Mouse (Mus musculus): Measurements from ENCODE around the gene Capn10.

Capn10 gene

DNA sequence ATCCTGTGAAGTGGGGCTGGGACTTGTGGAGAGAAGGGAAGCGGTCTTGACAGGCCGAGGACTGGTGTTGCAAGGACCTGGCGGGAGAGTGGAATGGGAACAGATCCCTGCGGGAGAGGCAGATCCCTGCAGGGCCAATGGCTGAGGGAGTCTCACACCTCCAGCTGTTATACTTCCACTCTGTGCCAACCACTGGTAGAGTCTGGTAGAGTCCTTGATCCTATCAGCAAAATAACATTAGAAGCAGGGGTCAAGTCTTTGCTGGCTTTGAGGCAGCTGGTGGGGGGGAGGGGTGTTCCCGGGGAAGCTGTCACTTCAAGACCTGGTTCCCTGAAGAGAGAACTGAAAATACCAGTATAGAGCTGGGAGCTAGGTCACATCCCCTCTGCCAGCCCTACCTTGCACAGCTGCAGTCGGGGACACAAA is 42.0 kb downstream of the Capn10 start:
- peak in 1 of 2 experiments; percentile 62 for DNase-seq

DNA sequence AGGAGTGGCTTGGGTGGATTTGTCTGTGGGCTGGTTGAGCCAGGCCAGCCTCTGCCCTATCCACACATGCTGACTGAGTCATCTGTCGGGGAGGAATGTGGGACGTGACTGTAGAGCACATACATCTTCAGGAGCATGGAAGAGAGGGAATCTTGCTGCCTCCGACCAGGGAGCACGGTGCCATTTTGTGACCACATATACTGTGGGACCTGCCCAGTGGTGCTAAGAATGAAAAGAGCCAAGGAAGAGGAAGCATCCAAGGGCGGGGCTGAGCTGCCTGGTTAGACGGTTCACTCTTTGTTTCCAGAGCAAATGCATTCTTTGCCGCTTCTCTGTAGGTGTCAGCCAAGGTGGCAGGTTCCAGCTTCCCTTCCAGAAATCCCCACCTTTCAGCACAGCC is 44.5 kb downstream of the Capn10 start:
- DNase-seq = no peak

DNA sequence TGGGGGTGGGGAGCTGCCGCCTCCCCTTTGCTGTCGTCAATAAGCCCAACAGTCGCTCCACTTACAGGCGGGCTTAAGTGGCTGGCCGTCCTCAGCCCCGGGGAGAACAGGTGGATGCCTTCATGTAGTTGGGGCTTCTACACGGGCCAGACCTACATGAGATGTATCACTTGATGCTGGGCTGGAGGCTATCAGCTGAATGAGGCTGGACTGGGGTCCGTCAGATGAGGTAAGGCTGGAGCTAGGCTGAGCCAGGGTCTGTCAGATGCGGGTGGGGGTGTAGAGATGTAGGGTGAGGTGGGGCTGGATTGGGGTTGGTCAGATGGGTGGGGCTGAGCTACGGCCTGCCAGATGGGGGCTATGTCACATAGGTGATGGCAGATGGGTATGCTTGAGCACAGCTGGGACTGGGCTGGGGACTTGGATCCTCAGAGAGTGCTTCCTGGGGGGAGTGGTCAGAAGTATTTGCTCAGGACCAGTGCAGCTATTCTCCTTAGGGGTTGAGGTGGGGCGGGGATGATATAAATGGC is 45.0 kb downstream of the Capn10 start:
- DNase-seq = no peak

DNA sequence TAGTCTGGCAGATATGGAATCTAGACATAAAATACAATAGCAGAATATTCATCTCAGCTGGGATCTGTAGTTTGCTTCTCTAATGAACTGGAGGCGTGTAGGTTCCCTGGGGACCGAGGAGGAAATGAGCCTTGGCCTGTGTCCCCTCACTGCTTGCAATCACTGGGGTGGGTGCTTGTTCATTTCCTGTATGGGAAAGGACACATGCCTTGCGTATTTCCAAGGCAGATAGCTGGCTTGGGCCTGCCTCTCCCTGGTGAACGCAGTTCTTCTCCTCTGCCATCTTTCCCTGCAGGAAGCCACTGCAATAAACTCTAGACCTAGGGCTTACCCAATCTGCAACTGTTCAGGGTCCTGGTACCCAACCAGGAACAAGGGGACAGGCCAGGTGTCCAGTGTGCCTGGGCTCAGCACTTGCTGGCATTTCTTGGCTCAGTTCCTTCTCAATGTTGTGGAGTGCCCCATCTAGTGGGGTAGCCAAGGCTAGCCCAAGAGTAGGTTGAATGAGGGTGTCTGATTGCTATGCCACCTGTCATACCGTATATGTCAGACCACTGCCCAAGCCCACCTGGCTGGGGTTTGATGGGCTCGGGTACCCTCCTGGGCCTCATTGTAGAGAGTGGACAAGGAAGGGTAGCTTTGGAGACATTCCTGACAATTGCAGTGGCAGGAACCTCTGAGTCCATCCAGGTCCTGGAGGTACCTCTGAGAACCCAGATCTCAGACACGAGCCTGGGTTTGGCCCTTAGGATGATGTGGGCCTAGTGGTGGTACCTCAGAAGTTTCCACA is 47.1 kb downstream of the Capn10 start:
- peak; percentile 70 to 83 for DNase-seq

DNA sequence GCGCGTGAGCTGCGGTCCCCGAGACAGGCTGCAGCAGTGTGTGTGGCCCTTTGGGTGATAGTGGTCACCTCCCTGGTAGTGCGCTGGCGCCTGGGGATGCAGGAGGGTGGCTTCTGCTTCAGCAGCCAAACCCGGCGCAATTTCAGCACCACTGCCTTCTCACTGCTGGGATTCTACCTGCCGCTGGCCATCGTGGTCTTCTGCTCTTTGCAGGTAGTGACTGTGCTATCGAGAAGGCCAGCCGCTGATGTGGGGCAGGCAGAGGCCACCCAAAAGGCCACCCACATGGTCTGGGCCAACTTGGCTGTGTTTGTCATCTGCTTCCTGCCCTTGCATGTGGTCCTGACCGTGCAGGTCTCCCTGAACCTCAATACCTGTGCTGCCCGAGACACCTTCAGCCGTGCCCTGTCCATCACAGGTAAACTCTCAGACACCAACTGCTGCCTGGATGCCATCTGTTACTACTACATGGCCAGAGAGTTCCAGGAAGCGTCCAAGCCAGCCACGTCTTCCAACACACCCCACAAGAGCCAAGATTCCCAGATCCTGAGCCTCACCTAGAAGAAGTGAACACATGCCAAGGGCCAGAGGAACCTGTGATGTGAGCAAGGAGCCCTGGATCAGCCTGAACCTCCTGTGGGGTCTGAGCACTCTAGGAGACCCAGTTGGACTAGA is 48.9 kb downstream of the Capn10 start:
- no peak for DNase-seq

DNA sequence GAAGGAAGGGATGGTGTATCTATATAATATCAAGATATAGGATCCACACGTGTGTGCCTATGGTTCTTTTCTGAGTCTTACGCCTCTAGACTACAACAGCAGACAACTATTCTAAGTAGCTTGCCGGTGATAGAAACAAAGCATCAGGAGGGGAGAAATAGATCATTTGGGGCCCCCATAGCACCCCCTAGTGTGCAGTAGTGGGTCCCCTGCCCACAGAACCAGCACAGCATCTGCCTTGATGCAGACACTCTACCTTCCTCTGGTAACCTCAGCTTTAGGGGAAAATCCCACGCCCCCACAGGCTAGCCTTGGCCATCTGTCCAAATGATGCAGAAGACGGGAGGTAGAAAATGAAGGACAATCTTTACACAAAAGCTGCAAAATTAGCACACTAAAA is 50.8 kb downstream of the Capn10 start:
- DNase-seq = no peak

DNA sequence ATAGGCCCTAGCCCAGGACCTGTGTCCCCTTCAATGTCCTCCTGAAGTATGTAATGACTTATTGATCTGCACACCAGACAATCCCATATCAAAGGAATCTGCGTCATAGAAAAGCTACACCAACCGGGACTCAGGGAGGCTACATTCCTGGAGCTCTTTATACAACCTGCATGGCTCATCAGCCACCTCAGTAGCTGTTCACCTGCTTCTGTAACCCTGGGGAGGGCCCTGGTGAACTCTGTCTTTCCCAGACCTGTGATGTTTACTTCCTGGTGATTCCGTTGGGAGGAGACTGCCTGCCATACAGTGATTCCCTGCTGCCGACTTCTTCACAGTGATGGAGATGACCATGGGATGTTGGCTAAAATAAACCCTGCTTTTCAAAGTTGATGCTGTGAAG is 54.7 kb downstream of the Capn10 start:
- DNase-seq = peak in 1 of 2 experiments; percentile 10

DNA sequence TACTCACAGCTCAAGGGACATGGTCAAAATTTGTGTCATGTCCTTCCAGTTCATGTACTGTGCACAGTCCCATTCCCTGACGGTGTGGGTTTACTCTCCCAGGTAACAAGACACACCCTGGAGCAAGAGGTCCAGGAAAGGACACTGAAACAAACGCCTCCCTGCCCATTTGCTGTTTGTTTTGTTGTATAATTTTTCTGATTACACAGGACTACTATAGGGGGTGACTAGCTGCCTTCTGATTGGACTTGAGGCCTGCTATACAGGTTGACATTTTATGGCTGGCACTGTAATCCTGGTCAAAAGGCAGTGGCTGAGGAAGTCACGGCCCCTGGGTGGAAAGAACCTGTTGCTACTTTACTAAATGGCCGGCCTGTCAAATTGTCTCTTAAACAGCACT is 55.7 kb downstream of the Capn10 start:
- DNase-seq = peak in 1 of 2 experiments; percentile 12

DNA sequence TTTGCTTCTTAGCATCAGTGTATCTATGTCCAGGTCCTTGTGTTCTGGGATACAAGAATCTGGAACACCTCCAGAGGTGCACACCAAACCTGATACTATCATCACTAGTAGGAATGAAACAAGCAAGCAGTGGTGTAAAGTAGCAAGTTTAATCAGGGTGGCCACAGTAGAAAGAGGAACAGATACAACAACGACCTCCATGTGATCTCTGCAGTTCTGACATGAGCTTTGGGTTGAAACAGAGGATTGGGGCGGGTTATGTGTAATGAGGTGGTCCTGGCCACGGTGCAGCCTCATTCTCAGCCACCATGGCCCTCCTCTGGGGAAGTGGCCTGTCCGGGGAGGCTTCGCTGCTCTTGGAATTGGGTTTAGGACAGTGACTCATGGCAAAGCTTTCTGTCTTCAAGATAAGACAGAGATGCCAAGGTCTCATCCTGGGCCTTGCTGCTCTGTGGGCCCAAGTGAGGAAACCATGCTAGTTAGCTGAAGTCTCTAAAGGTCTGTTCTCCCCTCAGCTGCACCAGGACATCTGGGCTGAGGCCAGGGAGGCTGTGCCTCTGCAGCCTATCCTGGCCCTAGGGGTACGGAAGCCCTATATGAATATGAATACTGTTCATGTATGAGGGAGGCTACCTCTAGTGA is 58.2 kb downstream of the Capn10 start:
- DNase-seq = peak in 1 of 2 experiments; percentile 6

DNA sequence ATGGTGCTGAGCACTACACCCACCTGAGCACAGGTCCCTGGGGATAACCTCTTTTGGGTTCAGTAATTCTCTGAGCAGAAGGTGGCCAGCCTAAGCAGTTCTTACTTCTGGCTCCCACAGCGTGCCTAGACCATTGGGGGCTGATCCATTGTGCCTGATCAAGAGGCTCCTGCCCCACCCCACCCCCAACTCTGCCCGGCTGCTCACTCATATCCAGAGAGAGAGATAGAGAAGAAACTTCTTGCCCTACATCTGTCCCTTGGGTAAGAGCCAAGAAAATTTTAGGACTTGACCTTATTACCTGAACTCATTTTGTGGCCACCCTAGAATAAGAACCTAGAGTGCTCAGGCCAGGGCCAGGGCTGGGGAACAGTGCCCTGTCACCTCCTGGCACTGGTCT is 58.7 kb downstream of the Capn10 start:
- DNase-seq = peak in 1 of 2 experiments; percentile 14

Data from kidney, postnatal 25 days (tissue).